Mouse (Mus musculus) C2C12 (cell line): ENCODE results near the gene Wnt11.

ENCODE experiments used
- MYOD1 ChIP-seq: IDR thresholded peaks from one replicate; pipeline ENCODE4 v1.6.1; 2011; ENCODE audit warnings: low read depth; ENCODE audit not compliant: control insufficient read depth, insufficient read length
- USF1 ChIP-seq: IDR thresholded peaks from one replicate; pipeline ENCODE4 v1.6.1; 2011; ENCODE audit warnings: low read depth, mild to moderate bottlenecking, control low read depth, moderate library complexity

DNA sequence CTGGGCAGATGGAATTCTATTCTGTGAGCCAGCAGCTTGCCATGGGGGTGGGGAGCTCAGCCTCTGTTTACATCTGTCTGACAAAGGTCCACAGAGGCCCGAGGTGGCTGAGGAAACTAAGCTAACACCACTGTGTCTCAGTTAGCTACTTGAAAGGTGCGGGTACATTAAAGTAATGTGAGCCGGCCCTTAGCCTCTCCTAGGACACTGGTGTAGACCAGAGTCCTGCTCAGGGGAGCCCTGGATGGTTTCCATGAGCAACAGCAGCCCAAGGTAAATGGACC, 36.8 kb upstream of the Wnt11 start:
- TF ChIP-seq MYOD1: no peak
- TF ChIP-seq USF1: no peak
